Mouse (Mus musculus) right cerebral cortex, postnatal 4 days (tissue): ENCODE measurements around the gene Dctn3.
A peak's percentile ranks its signal among the peaks of the same experiment; 100 is the strongest.
"Not testable (repeated sequence)": the region's sequence is repeated elsewhere in the genome, so short reads cannot be mapped to it uniquely, and the experiment has no call there.

Experiments
- DNase-seq: peaks from one replicate; pipeline ENCODE4 v3.0.0-alpha.2; 2022

Gene Dctn3

GRCm38 (mm10) chr4:41737602-41738255 is 14.8 kb upstream of the Dctn3 start:
- peak; percentile 71 for DNase-seq

GRCm38 (mm10) chr4:41731052-41731765 is 8.2 kb upstream of the Dctn3 start, which contains the start of gene Arid3c:
Gene Arid3c, minus strand, starts transcription at chr4:41731142.
- DNase-seq: no peak

- no peak for DNase-seq
Observed at GRCm38 (mm10) chr4:41726826-41727621, 4.1 kb upstream of the Dctn3 start.

- DNase-seq: no peak
Observed at GRCm38 (mm10) chr4:41716834-41717233, 6.1 kb downstream of the Dctn3 start.

GRCm38 (mm10) chr4:41715596-41715995 is 7.4 kb downstream of the Dctn3 start:
- DNase-seq: peak; percentile 45

- DNase-seq: no peak
Observed at GRCm38 (mm10) chr4:41715082-41715481, 7.9 kb downstream of the Dctn3 start.

- DNase-seq: peak; percentile 66
Observed at GRCm38 (mm10) chr4:41714276-41714675, 8.7 kb downstream of the Dctn3 start.

GRCm38 (mm10) chr4:41713197-41714067 is 9.5 kb downstream of the Dctn3 start, which contains the start of gene Rpp25l:
Gene Rpp25l, minus strand, starts transcription at chr4:41713534.
- DNase-seq: peak; percentile 86

- DNase-seq: no peak
Observed at GRCm38 (mm10) chr4:41712421-41713196, 10.4 kb downstream of the Dctn3 start.

GRCm38 (mm10) chr4:41711705-41712375 is 11.1 kb downstream of the Dctn3 start:
- no peak for DNase-seq

GRCm38 (mm10) chr4:41710229-41710628 is 12.7 kb downstream of the Dctn3 start:
- DNase-seq: no peak

- no peak for DNase-seq
Observed at GRCm38 (mm10) chr4:41708192-41708745, 14.7 kb downstream of the Dctn3 start.

GRCm38 (mm10) chr4:41707011-41707535 is 15.9 kb downstream of the Dctn3 start:
- peak; percentile 66 for DNase-seq

- DNase-seq: no peak
Observed at GRCm38 (mm10) chr4:41705922-41706754, 16.8 kb downstream of the Dctn3 start.

- DNase-seq: no peak
Observed at GRCm38 (mm10) chr4:41704651-41705050, 18.3 kb downstream of the Dctn3 start.

- DNase-seq: not testable (repeated sequence)
Observed at GRCm38 (mm10) chr4:41702226-41702625, 20.7 kb downstream of the Dctn3 start.

GRCm38 (mm10) chr4:41700224-41700623 is 22.7 kb downstream of the Dctn3 start:
- DNase-seq: not testable (repeated sequence)

GRCm38 (mm10) chr4:41699783-41700182 is 23.2 kb downstream of the Dctn3 start, which contains the start of gene Il11ra1:
Gene Il11ra1, plus strand, starts transcription at chr4:41699989.
- not testable (repeated sequence) for DNase-seq

GRCm38 (mm10) chr4:41698421-41699016 is 24.5 kb downstream of the Dctn3 start:
- not testable (repeated sequence) for DNase-seq
